Mouse (Mus musculus) C2C12 (cell line): Measurements from ENCODE around the gene Helz.

Experiments
- CEBPB ChIP-seq: IDR thresholded peaks from one replicate; pipeline ENCODE4 v1.6.1; 2011; ENCODE audit warnings: low read depth, mild to moderate bottlenecking, control low read depth, moderate library complexity
- CTCF ChIP-seq: IDR thresholded peaks from one replicate; pipeline ENCODE4 v1.5.1; 2011; ENCODE audit not compliant: control insufficient read depth, insufficient read depth, insufficient read length
- FOSL1 ChIP-seq: IDR thresholded peaks from one replicate; pipeline ENCODE4 v1.8.0; 2011; ENCODE audit warnings: mild to moderate bottlenecking, low read length; ENCODE audit not compliant: poor library complexity, insufficient read depth, severe bottlenecking
- MAX ChIP-seq: IDR thresholded peaks from one replicate; pipeline ENCODE4 v1.6.1; 2011; ENCODE audit warnings: mild to moderate bottlenecking, control low read depth
- MYOD1 ChIP-seq: IDR thresholded peaks from one replicate; pipeline ENCODE4 v1.6.1; 2011; ENCODE audit warnings: low read depth; ENCODE audit not compliant: control insufficient read depth, insufficient read length
- MYOG ChIP-seq: IDR thresholded peaks from one replicate; pipeline ENCODE4 v1.6.1; 2011; ENCODE audit not compliant: control insufficient read depth, insufficient read length; ENCODE audit errors: extremely low read depth
- USF1 ChIP-seq: IDR thresholded peaks from one replicate; pipeline ENCODE4 v1.6.1; 2011; ENCODE audit warnings: low read depth, mild to moderate bottlenecking, control low read depth, moderate library complexity

GRCm38 (mm10) chr11:107538994-107539393 lies 8.7 kb upstream of the Helz start:
- TF ChIP-seq MYOD1 (no peak), CTCF (no peak), CEBPB (no peak), USF1 (no peak), MAX (no peak), MYOG (no peak), FOSL1 (no peak)
